Mouse (Mus musculus): ENCODE results near the gene Rab26.

The Rab26 gene

DNA sequence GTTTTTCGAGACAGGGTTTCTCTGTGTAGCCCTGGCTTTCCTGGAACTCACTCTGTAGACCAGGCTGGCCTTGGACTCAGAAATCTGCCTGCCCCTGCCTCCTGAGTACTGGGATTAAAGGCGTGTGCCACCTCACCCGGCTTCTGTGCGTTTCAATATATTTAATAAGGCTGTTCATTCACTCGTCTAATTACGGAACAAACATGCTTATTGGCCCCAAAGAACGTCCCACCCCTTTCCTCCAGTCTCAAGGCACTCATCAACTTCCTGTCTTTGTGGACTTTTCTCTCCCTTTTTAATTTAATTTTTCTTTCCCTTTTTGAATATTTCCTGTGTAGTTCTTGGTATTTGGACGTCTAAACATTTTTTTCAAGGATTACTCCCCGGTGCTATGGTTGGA, 14.4 kb upstream of the Rab26 start:
- DNase-seq (ENCODE audit: low spot score in 2 of 2), result no peak

DNA sequence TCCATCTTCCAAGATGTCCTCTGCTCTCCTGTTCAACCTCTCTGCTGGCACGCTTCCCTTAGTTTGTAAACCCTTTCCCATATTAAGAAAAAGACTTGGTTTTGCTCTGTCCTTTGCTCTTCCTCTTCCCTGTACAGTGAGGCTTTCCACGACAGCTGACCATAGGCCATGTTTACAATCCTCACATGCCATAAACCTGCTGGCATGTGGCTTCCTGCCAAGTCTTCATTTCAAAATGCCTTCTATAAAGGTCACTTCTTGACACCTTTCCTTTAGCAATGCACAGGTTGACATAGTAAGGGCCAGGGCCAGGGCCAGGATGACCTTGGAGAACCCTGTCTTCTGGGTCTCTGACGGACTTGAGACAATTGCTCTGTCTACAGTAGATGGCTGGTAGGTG, 12.2 kb upstream of the Rab26 start:
- no peak for DNase-seq (ENCODE audit: low spot score in 2 of 2)

DNA sequence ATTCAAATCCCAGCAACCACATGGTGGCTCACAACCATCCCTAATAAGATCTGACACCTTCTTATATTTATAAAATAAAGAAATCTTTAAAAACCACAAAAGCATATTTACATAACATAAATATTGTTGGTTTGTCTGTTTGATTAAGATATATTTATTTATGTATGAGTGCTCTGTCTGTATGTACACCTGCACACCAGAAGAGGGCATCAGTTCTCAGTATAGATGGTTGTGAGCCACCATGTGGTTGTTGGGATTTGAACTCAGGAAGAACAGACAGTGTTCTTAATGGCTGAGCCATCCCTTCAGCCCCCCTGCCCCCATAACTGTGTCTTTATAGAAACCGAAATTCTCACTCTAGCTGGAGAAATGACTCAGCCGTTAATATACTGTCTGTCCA, 11.2 kb upstream of the Rab26 start:
- DNase-seq (ENCODE audit: low spot score in 2 of 2), result no peak

DNA sequence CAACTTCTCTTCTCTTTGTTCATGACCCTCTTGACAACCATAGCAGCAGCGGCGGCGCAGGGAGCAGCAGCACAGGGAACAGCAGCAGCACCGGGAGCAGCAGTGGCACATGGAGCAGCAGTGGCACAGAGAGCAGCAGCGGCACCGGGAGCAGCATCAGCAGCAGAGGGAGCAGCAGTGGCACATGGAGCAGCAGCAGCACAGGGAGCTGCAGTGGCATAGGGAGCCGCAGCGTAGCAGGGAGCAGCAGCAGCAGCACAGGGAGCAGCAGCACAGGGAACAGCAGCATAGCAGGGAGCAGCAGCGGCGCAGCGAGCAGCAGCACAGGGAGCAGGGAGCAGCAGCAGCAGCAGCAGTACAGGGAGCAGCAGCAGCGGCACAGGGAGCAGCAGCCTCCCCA, 10.6 kb upstream of the Rab26 start:
- DNase-seq (ENCODE audit: low spot score in 2 of 2), result no peak

DNA sequence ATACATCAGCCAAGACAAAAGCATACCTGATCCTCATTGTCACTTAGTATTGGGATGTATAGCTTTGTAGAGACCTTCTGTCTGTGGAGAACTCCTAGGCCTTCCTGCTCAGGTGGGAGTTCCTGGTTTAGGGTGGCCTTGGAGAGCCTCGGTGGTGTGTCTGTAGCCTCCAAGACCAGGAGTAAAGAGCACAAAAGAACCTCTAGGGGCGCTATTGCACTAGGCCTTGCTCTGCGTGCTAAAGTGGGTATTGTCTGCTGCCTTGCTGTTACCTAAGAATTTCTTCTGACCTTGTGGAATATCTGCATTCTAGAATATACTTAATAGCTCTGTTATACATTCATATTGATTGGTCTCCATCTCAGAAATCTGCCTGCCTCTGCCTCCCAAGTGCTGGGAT, 6.4 kb upstream of the Rab26 start:
- DNase-seq (ENCODE audit: low spot score in 2 of 2), result no peak

DNA sequence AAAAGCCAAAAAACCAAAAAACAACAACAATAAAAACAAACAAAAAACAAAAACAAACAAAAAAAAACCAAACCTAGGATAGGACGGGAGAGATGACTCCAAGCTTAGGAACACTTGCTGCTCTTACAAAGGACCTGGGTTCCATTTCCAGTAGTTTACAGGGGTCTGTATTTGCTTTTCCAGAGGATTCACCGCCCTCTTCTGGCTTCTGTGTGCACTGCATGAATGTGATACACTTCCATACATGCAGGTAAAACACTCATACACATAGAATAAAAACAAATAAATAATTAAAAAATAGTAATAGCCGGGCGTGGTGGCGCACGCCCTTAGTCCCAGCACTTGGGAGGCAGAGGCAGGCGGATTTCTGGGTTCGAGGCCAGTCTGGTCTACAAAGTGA, 4.9 kb upstream of the Rab26 start:
- no peak for DNase-seq (ENCODE audit: low spot score in 2 of 2)

DNA sequence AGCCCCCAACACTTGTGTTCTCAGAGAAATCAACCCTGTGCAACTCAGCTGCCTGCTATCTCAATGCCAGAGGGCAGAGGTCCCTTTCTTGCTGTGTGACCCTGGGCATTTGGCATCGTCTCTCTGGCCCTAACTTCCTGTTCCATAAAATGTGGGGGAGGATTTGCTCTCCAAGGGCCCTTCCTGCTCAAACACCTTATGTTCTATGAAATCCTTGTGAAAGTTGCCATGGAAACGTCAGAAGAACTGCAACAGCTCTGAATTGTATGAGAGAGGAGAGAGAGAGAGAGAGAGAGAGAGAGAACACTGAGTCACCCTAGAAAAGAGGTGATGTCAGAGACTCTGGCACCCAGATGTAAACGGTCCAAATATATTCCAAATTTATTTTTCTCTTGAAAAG, 3.5 kb upstream of the Rab26 start:
- no peak for DNase-seq (ENCODE audit: low spot score in 2 of 2)

DNA sequence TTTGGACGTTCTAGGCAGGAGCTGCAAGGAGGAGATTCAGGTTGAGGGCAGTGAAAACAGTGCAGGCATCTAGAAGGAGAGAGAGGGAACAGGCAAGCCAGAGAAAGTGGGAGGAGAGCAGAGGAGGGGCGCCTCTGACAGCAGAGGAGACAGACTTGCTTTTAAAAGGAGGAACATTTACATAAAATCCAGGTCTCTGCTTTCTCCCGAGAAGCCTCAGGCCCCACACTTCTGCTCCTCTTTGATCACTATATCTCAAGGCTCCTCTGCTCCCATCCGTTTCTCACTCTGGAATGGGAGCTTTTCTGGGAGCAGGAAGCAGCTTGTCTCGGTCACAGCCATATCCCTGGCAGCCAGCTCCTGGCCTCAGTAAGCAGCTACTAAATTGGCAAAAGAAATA, 1.3 kb upstream of the Rab26 start:
- DNase-seq (ENCODE audit: low spot score in 2 of 2), result peak in 1 of 2 experiments; percentile 67

DNA sequence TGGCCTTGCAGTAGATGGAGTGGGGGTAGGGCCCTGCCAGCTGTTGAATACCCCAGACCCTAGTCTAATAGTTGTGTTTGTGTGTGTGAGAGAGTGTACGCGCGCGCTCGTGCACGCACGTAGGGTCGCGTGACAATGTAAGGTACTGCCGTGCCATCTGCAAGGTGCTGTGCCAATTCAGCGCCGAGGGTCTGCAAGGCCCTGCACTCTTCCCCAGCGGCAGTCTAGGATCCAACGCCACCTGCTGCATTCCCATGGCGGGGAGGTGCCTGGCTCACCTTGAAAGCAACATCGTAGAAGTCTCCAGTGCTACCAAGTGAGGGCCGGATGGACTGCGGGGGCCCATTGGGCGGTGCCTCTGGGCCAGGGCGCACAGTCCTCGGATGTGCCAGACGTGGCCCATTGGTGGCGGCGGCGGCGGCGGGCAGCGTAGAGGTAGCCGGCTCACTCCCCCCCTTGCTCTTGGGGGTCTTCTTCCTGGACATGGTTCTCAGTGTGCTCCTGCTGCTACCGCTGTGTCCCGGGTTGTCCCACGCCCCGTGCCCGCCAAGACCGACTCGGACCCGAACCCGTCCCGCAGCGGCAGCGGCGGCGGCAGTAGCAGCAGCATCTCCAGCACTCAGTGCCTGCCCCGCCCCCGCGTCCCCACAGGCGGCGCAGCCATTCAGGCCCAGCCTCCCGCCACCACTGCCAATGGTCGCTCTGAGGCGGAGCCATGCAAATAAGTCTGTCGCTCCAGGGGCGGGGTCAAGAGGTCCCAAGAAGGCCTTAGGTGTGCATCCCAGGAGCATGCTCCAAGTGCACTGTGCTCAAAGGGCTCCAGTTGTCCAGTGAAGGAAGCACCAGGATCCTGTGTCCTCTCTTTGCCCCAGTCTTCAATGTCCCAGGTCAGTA, 664 bp downstream of the Rab26 start:
- peak; percentile 90 to 91 for DNase-seq (ENCODE audit: low spot score in 2 of 2)

DNA sequence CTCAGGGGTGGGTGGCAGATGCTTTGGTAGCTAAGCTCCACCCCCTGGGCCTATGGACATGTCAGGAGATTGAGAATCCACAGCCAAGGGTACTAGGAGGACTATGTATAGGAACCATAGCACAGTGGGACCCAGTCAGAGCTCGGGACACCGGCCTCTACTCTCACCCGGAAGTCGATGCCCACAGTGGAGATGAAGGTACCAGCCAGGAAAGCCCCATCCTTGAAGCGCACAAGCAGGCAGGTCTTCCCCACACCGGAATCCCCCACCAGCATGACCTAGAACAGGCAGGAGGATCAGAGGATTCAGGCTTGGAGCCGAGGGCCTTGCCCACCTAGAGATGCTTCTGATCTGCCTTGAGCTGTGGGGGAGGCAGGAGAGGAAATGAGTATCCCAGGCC, 2.0 kb downstream of the Rab26 start:
- DNase-seq (ENCODE audit: low spot score in 2 of 2), result no peak

DNA sequence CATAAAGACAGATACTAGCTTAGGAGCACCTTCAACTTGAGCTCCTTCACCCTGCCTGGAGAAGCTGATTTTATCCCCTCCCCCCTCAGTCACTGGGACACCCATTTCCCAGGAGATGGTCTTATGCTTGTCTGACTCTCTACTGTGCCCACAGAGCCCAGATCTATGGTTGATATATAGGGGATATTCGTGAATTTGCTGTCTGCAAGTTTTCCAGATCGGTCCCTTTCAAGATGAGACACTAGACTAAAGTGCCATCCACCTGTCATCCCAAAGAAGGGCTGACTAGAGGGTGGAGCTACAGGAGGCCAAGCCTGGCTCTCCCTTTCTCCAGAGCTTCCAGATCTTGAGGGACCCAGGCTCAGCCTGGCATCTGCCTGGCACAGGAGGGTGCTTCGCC, 2.9 kb downstream of the Rab26 start:
- DNase-seq (ENCODE audit: low spot score in 2 of 2), result no peak

DNA sequence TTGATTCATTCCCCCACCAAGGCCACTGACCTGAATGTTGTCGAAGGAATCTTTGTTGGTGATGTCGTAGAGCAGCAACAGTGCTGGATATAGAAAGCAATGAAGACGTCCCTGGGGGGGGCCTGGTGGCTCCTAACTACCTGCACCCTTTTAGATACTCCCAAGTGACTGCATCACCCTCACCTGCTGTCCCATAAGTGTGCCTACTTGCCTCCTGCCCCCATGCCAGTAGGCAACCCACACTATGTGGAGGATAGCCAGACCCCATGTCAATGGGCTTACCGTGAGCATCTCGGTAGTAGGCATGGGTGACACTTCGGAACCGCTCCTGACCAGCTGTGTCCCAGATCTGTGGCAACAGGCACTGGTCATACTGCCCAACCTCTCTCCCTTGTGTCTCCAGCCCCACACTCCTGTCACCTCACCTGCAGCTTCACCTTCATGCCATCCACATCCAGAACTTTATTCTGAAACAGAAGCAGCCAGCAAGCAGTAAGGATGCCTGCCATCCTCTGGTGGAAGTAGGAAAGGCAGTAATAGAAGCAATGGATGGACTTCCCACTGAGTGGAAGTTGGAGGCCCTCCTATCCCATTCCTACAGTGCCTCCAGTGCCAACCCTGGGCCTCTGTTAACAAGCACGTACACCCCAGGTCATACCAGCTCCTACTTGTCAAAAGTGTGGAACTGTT, 3.5 kb downstream of the Rab26 start:
- no peak for DNase-seq (ENCODE audit: low spot score in 2 of 2)

DNA sequence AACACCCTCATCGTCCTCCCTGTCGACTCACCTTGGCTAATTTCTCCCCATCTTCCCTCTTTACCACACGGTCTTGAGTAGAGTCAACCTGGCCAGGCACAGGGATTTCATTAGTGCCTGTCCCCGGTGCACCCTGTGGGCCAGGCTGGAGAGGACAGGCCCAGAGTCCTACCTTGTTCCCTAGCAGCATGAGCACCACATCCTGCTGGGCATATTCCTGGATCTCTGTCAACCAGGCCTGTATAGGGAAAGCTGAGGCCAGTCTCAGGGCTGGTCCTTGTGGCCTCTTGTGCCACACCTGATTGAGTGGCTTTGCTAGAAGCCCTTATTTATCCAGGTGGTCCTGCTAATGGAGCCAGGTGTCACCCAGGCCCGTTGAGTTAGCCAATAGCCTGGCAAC, 4.1 kb downstream of the Rab26 start:
- no peak for DNase-seq (ENCODE audit: low spot score in 2 of 2)

DNA sequence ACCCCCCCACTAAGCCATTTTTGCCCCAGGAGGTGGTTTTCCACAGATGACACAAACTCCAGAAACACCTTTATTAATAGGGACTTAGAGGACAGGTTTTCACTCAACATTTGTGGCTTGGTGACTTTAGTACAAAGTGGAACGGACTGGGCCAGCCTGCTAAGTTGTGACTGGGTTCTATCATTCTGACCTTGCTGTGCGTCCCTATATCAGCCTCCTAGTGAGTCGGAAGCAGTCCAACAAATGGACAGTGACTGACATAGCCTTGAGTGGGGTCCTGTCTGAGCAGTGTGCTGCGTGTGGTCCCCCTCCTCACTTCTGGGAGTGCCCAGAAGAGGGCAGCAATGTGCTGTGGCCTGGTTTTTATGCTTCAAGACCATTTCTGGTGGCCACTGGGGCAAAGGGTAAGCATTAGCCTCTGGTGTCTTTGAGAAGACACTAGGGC, 5.0 kb downstream of the Rab26 start:
- no peak for DNase-seq (ENCODE audit: low spot score in 2 of 2)

DNA sequence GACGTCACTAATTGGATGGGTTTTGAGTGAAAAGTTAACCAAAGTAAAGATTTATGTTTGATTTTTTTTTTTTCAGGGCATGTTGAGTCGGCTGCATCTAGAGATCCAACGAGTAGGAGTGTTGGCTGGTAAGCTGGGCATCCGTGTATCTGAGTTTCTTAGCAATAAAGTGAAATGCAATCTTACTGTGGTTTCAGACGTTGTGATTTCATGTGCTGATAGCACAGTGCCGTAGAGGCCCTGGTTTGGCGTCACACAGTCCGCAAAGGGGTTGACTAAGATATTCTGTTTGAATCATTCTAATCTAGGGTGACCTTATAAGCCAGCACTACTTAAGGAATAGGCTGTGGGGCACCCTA, 5.5 kb downstream of the Rab26 start:
- DNase-seq (ENCODE audit: low spot score in 2 of 2), result no peak

DNA sequence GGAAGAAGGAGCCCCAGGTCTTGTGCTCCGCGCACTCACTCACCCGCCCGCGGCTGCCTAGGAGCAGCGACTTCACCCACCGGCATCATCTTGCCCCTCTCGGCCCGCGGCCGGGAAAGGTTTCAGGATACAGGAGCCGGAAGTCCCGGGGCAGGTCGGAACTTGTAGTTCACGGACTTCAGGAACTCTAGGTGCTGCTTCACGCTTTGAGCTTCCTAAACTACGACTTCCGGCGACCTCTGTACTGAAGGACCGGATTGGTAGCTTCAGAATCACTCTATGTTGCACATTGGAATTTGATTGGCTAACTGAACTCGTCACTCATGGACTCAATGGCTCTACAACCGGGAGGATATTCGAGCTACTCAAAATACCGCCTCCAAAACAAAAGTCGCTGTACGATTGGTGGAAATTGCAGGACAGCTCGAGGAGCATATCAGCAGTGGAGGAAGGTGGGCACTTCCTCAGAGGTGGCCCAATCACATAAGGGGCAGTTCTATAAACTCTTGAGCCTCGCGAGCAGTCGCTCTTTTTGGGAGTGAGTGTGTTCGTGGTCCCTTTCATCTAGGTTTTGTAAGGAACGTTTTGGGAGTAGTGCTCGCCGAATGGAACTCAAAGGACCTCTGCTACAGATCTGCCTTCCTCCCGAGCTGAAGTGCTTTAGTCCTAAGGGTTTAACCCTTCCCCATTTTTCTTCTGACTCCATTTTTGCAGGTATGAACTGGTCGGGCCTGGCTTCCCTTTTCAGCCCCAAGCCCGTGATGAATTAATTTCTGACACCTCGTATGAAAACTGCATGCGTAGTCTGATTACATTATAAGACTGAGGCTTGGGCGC, 6.1 kb downstream of the Rab26 start, which contains the start of gene Traf7:
Traf7 (minus strand) TSS at position 216 of the 837 bp plus-strand sequence.
- peak; percentile 94 to 99 for DNase-seq (ENCODE audit: low spot score in 2 of 2)

DNA sequence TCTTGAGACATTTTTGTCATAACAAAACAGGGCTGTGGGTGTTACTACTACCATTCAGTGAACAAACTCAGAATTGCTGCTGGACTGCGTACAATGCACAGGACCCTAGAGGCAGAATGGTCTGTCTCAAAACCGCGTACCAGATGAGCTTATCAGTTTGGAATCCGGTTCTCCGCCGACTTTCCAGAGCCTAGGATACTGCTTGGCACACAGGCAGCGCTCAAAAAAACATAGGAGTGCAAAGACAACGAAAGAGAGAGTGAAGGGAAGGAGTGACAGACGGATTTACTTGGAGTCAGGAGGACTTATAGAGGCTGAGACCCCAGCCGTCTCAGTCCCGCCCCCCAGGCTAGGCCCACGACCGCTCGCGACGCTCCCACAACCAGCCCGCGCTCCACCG, 6.7 kb downstream of the Rab26 start:
- DNase-seq (ENCODE audit: low spot score in 2 of 2), result no peak

DNA sequence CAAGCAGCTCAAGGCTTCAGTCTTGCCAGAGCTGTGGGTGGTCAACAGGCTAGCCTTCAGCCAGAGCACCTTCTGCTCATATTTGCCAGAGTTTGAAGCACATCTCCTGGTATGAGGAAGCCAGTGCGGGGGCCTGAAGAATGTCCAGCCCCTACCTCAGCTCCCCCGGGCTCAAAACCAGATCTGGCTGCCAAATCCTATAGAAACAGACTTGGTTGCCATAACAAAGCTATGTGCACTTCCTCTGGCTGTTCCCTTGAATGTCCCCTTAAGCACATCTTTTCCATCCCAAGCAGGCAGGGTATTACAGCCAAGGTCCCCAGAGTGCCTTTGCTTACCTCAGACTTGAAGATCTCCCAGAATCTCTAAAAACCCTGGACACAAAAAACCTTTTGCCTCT, 9.3 kb downstream of the Rab26 start:
- DNase-seq (ENCODE audit: low spot score in 2 of 2), result no peak

DNA sequence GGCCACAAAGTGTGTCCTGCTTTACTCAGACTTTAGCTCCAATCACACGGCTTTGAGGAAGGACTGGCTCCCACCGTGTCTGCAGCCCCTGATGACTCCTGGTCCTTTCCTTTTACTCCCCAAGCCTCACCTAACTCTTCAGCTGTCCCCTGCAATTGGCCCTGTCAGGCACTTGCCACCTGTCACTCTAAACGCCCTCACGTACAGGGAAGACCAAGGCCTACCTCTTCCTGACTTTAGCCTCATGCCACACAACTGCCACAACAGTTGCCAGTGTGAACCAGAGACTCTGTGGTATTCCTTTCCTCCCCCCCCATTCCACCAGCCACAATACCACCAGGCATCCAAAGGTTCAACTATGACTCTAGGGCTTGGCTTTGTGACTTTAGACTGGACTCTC, 13.6 kb downstream of the Rab26 start:
- DNase-seq (ENCODE audit: low spot score in 2 of 2), result no peak

DNA sequence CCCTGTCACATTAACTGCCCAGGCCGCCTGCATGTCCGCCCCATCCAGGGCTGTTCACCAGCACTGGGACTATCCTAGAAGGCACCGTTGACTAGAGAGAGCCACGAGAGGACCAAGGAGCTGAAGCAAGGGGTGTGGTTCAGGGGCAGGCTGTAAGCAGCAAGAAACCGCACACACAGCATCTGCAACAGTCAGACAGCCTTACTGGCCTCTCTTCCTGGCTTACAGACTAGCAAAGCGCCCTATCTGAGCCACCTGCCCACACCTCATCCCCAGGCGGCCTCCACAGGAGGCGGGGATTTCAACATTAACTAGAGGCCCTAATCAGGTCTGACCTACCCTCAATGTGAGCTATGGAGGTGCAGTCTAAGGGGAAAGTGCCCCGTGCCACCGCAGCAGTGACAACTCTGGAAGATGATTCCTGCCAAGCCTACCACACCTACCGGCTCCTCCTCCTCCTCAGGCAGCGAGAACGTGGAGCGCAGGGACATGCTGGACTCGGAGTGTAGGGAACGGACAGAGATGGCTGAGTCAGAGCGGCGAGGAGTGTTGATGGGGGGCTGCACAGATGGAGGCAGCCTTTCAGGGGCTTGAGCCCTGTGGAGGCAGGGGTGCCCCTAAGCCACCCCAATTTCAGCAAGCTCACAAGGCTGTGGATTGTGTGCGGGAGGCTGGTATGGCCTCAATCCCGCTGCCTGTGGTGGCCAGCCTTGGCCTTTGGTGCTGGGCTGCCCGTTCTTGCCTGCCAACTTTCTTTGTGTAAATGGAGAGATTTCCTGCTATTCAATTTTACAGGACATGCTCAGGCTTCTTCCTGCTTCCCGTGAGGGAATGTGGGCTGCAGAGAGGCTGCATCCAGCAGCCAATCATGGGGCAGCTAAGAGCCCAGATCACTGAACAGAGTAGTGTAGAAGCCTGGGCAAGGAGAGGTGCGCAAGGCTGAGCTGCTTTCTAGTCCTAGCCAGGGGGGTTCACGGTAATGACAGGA, 19.4 kb downstream of the Rab26 start:
- no peak for DNase-seq (ENCODE audit: low spot score in 2 of 2)

DNA sequence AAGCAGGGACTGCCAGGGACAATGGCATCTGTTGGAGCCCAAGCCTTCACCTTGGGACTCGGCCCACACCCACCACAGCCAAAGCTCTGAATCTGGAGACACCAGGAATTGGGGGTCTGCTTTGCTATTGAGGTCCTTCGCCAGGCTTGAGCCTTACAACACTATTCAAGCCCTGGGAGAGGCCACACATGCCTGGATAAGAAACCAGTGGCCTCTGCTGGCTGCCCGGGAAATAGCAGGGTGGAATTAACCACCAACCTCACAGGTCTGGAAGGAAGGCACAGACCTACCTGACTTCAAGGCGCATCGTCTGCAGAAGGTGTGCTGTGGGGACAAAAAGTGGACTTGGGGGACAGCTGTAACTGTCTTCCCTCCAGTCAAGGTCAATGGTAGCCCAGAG, 20.4 kb downstream of the Rab26 start:
- DNase-seq (ENCODE audit: low spot score in 2 of 2), result peak; percentile 60 to 67
